Mouse (Mus musculus) MEL (cell line): ENCODE data around the gene Fscn3.

Source experiments
- BHLHE40 ChIP-seq: IDR thresholded peaks from 2 replicates; pipeline ENCODE4 v1.6.1; 2012; ENCODE audit warnings: low read depth, mild to moderate bottlenecking, inconsistent platforms, low read length, improper control_type of control experiment, borderline replicate concordance
- CTCF ChIP-seq, 3 experiments: IDR thresholded peaks in 2 of 3; conservative IDR thresholded peaks in 1 of 3; 2 replicates each; pipeline ENCODE4 v1.5.1; 2011 to 2012; ENCODE audit warnings: low read length in 3 of 3, low read depth in 2 of 3, mild to moderate bottlenecking in 2 of 3, improper control_type of control experiment in 1 of 3, inconsistent platforms in 1 of 3, mixed read lengths in 1 of 3, moderate library complexity in 1 of 3; ENCODE audit not compliant: control insufficient read depth in 1 of 3, insufficient read depth in 1 of 3, poor library complexity in 1 of 3, severe bottlenecking in 1 of 3
- EP300 ChIP-seq, 2 experiments: IDR thresholded peaks; 2 replicates each; pipeline ENCODE4 v1.6.1; 2011; ENCODE audit warnings: improper control_type of control experiment in 2 of 2, low read length in 2 of 2, low read depth in 1 of 2, mild to moderate bottlenecking in 1 of 2
- HCFC1 ChIP-seq: IDR thresholded peaks from 2 replicates; pipeline ENCODE4 v1.6.1; 2012; ENCODE audit warnings: low read depth, mild to moderate bottlenecking, inconsistent platforms, low read length, improper control_type of control experiment, moderate library complexity
- JUND ChIP-seq: IDR thresholded peaks from 2 replicates; pipeline ENCODE4 v1.6.1; 2011; ENCODE audit warnings: low read depth, mild to moderate bottlenecking, improper control_type of control experiment, low read length
- MAFK ChIP-seq: IDR thresholded peaks from 2 replicates; pipeline ENCODE4 v1.6.1; 2011; ENCODE audit warnings: low read depth, mild to moderate bottlenecking, low read length, improper control_type of control experiment, borderline replicate concordance
- MXI1 ChIP-seq: IDR thresholded peaks from 2 replicates; pipeline ENCODE4 v1.6.1; 2011; ENCODE audit warnings: mild to moderate bottlenecking, low read depth, low read length, improper control_type of control experiment
- MYB ChIP-seq: IDR thresholded peaks from 2 replicates; pipeline ENCODE4 v1.6.1; 2011; ENCODE audit warnings: mild to moderate bottlenecking, low read depth, low read length, improper control_type of control experiment
- NELFE ChIP-seq: IDR thresholded peaks from 2 replicates; pipeline ENCODE4 v1.6.1; 2011; ENCODE audit warnings: low read depth, low read length, improper control_type of control experiment
- POLR2A ChIP-seq, 2 experiments: IDR thresholded peaks; 2 replicates each; pipeline ENCODE4 v1.6.1; 2011 to 2012; ENCODE audit warnings: low read length in 2 of 2, mild to moderate bottlenecking in 2 of 2, control low read depth in 1 of 2, improper control_type of control experiment in 1 of 2, low read depth in 1 of 2, moderate library complexity in 1 of 2; ENCODE audit not compliant: control insufficient read depth in 1 of 2, insufficient read depth in 1 of 2, poor library complexity in 1 of 2
- RAD21 ChIP-seq: IDR thresholded peaks from 2 replicates; pipeline ENCODE4 v1.6.1; 2011; ENCODE audit warnings: mild to moderate bottlenecking, low read depth, low read length, improper control_type of control experiment
- ZC3H11A ChIP-seq: IDR thresholded peaks from 2 replicates; pipeline ENCODE4 v1.6.1; 2012; ENCODE audit warnings: low read depth, mild to moderate bottlenecking, inconsistent platforms, low read length, improper control_type of control experiment
- ZMIZ1 ChIP-seq: IDR thresholded peaks from 2 replicates; pipeline ENCODE4 v1.6.1; 2012; ENCODE audit warnings: low read depth, mild to moderate bottlenecking, inconsistent platforms, low read length, improper control_type of control experiment, moderate library complexity

DNA sequence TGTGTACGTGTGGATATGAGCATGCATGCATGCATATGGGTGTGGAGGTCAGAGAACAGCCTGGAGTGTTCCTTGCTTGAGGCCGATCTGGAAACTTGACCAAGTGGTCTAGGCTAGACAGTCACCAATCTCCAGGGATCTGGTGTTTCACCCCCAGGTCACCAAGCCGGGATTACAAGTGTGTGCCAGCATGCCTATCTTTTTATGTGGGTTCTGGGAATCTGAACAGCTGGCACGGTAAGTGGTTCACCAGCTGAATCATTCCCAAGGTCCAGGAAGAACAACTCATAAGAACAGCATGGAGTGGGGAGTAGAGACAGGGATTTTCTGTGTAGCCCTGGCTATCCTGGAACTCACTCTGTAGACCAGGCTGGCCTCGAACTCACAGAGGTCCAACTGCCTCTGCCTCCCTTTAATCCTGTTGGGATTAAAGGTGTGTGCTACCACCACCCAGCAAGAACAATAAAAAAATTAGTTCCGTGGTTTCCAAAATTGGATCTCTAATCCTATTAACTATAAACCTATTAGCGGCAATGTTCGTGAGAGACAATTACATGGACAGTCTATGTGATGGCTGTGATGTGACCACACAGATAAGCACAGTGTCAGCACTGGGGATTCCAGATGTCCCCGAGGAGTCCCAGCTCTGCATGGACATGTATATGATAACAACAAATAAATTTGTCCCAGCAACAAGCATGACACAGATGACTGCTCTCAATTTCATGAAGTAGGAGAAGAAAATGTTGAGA, 43.9 kb downstream of the Fscn3 start:
- TF ChIP-seq ZMIZ1 = no peak
- no peak for TF ChIP-seq HCFC1
- no peak for TF ChIP-seq EP300 (IDR thresholded peaks at IDR 0.05; ENCODE audit: low read depth in 1 of 2, low read length in 2 of 2)
- TF ChIP-seq NELFE = no peak
- no peak for TF ChIP-seq MXI1
- no peak for TF ChIP-seq CTCF (IDR thresholded peaks at IDR 0.05 in 2 of 3, conservative IDR thresholded peaks at IDR 0.05 in 1 of 3; ENCODE audit: control insufficient read depth in 1 of 3, insufficient read depth in 1 of 3, low read depth in 2 of 3, low read length in 3 of 3, poor library complexity in 1 of 3, severe bottlenecking in 1 of 3)
- no peak for TF ChIP-seq POLR2A (IDR thresholded peaks at IDR 0.05; ENCODE audit: control insufficient read depth in 1 of 2, insufficient read depth in 1 of 2, low read depth in 1 of 2, low read length in 2 of 2, poor library complexity in 1 of 2)
- TF ChIP-seq JUND = no peak
- TF ChIP-seq MAFK = no peak
- TF ChIP-seq MYB = no peak
- no peak for TF ChIP-seq BHLHE40
- TF ChIP-seq RAD21 = no peak
- TF ChIP-seq ZC3H11A = no peak
